Mouse (Mus musculus): ENCODE results near the gene Cckbr.

DNA sequence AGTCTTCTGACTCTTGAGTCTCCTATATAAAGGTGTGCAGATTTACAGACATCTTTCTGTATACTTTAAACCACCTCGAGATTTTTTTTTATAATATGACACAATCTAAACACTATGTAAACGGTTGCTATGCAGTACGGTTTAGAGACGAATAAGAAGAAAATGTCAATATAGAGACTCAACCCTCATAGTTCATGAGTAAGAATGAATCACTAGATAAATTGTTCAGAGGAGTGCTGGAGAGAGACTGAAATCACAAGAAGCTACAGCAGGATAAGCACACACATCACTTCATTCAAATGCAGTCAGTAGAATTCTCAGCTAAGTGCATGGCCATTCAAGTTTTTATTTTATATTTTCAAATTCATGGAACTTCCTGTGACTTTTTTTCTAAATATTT, 76.5 kb downstream of the Cckbr start:
- TF ChIP-seq POLR2A (IDR thresholded peaks at IDR 0.05; ENCODE audit: borderline replicate concordance, extremely low read depth, low read depth, low read length) (no peak), CTCF (IDR thresholded peaks at IDR 0.05; ENCODE audit: insufficient read depth, low read length) (no peak)

Data from lung, adult 2 months (tissue).